Mouse (Mus musculus) olfactory bulb, adult 2 months (tissue): ENCODE results near the gene Dennd6b.

ENCODE experiments used
- CTCF ChIP-seq: fragments of 200-500 bp; IDR thresholded peaks from 2 replicates; pipeline ENCODE4 v1.5.1; 2012; ENCODE audit warnings: low read depth, mild to moderate bottlenecking, low read length, moderate library complexity; ENCODE audit not compliant: insufficient read depth
- POLR2A ChIP-seq: fragments of 200-500 bp; IDR thresholded peaks from 2 replicates; pipeline ENCODE4 v1.6.1; 2012; ENCODE audit warnings: mild to moderate bottlenecking, low read depth, low read length, moderate library complexity; ENCODE audit not compliant: insufficient read depth

DNA sequence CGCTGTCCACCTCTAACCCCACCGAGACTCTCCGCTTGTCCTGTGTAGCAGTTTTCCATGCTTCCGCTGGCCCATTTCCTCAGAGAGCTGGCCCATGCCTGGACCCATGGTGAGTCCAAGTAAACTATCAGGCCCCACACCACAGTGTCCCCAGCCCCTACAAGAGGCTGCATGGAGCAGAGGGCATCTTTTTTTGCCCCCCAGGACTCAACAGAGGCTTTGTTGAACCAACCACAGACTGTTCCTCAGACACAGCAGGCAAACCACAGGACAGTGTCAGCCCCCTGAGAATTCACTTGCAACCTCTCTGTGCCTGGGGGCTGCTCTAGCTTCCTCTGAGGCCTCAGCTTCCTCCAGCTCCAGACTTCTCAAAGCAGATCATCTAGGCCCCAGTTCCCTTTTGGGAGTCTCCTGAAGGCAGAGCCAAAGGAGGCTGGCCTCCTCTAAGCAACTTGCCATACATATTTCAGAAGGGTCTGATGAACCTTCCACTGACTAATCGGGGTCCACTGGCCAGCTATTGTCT, 24.7 kb downstream of the Dennd6b start:
- no peak for TF ChIP-seq POLR2A
- TF ChIP-seq CTCF, result no peak; the same call in 1 of the 2 replicates
